ENCODE assay signal across 8 mouse cellular contexts in genomic region chr4:134734629-134735081, GRCm38 (mm10). TPM values are rescaled to one million over a fixed set of nuclear protein-coding genes. Genes with fewer than 3 reads are reported as not detected.
DNase-seq lines count a peak whose midpoint lies in the region; ATAC-seq and TF ChIP-seq lines count a peak whose summit lies in the region.

No protein-coding gene starts in this region.

- peak; percentile 47 for ATAC-seq in heart, embryonic 16.5 days (replicated peaks; ENCODE audit: extremely low read depth, insufficient read depth, low FRiP score)
- ATAC-seq in liver, postnatal 0 days: peak; percentile 78
- peak; percentile 35; the same call in 1 of the 2 replicates for ATAC-seq in stomach, embryonic 16.5 days (ENCODE audit: insufficient read depth, low FRiP score)
- ATAC-seq in neural tube, embryonic 15.5 days (ENCODE audit: low FRiP score): no peak

- no peak for TF ChIP-seq POLR2A in kidney, adult 2 months (IDR thresholded peaks at IDR 0.05; ENCODE audit: low read depth, low read length)
- TF ChIP-seq POLR2A in cerebellum, adult 2 months (IDR thresholded peaks at IDR 0.05; ENCODE audit: borderline replicate concordance, insufficient read depth, low read length): no peak

- H3K9me3 ChIP-seq in heart, embryonic 16.5 days (replicated peaks; ENCODE audit: control insufficient read depth, low read length): no peaks in the 10 kb centered on the region
- H3K9me3 ChIP-seq in liver, postnatal 0 days (ENCODE audit: low read length): no peaks in the 10 kb centered on the region
- no peaks in the 10 kb centered on the region for H3K9me3 ChIP-seq in stomach, embryonic 16.5 days (replicated peaks; ENCODE audit: control insufficient read depth, low read length)
- no peaks in the 10 kb centered on the region for H3K9me3 ChIP-seq in neural tube, embryonic 15.5 days (replicated peaks)

- no peaks in the 10 kb centered on the region for H3K36me3 ChIP-seq in kidney, adult 2 months (ENCODE audit: control insufficient read depth, insufficient read depth, low read length)
- H3K36me3 ChIP-seq in heart, embryonic 16.5 days (ENCODE audit: control insufficient read depth, insufficient read depth): no peaks in the 10 kb centered on the region
- no peaks in the 10 kb centered on the region for H3K36me3 ChIP-seq in liver, postnatal 0 days (replicated peaks; ENCODE audit: insufficient read depth, low read length)
- no peaks in the 10 kb centered on the region for H3K36me3 ChIP-seq in stomach, embryonic 16.5 days (ENCODE audit: control insufficient read depth, insufficient read depth, low read length)
- H3K36me3 ChIP-seq in neural tube, embryonic 15.5 days: no peaks in the 10 kb centered on the region

- H3K4me2 ChIP-seq in heart, embryonic 16.5 days (ENCODE audit: low read depth, low read length): peak overlapping the region; percentile 38; the same call in 1 of the 2 replicates
- H3K4me2 ChIP-seq in liver, postnatal 0 days (ENCODE audit: low read depth, low read length): peak overlapping the region; percentile 62
- H3K4me2 ChIP-seq in stomach, embryonic 16.5 days (ENCODE audit: low read depth, low read length): peak overlapping the region; percentile 45
- H3K4me2 ChIP-seq in neural tube, embryonic 15.5 days: no peak overlapping the region

- H3K4me3 ChIP-seq in kidney, adult 2 months (ENCODE audit: insufficient read depth, low read depth, low read length): no peak overlapping the region
- H3K4me3 ChIP-seq in heart, embryonic 16.5 days (ENCODE audit: low read length): no peak overlapping the region
- peak overlapping the region; percentile 28 for H3K4me3 ChIP-seq in liver, postnatal 0 days (ENCODE audit: low read depth, low read length)
- peak overlapping the region; percentile 6; the same call in 1 of the 2 replicates for H3K4me3 ChIP-seq in stomach, embryonic 16.5 days (replicated peaks; ENCODE audit: low read length)
- H3K4me3 ChIP-seq in cerebellum, adult 2 months (replicated peaks; ENCODE audit: insufficient read depth, low read depth, low read length): no peak overlapping the region
- no peak overlapping the region for H3K4me3 ChIP-seq in neural tube, embryonic 15.5 days (replicated peaks)

- H3K9ac ChIP-seq in heart, embryonic 16.5 days (ENCODE audit: low read length): no peak overlapping the region
- H3K9ac ChIP-seq in liver, postnatal 0 days (replicated peaks): peak overlapping the region; percentile 36; the same call in 1 of the 2 replicates
- peak overlapping the region; percentile 60 for H3K9ac ChIP-seq in stomach, embryonic 16.5 days (ENCODE audit: low read length)
- H3K9ac ChIP-seq in neural tube, embryonic 15.5 days (replicated peaks): no peak overlapping the region

- 48% methylated on average over 9 of the region's 9 CpGs for WGBS in kidney, adult 2 months
- WGBS in heart, embryonic 16.5 days: 28% methylated on average over 9 of the region's 9 CpGs
- WGBS in liver, postnatal 0 days (ENCODE audit: insufficient replicate concordance): 19% methylated on average over 9 of the region's 9 CpGs
- 41% methylated on average over 9 of the region's 9 CpGs for WGBS in stomach, embryonic 16.5 days
- WGBS in cerebellum, adult 2 months: 38% methylated on average over 9 of the region's 9 CpGs
- 53% methylated on average over 9 of the region's 9 CpGs for WGBS in neural tube, embryonic 15.5 days

- no peaks in the 10 kb centered on the region for H3K27me3 ChIP-seq in kidney, adult 2 months (replicated peaks; ENCODE audit: control insufficient read depth, insufficient read depth, low read length)
- H3K27me3 ChIP-seq in heart, embryonic 16.5 days (ENCODE audit: control insufficient read depth, insufficient read depth, low read length): no peaks in the 10 kb centered on the region
- no peaks in the 10 kb centered on the region for H3K27me3 ChIP-seq in liver, postnatal 0 days (ENCODE audit: insufficient read depth, low read length)
- H3K27me3 ChIP-seq in stomach, embryonic 16.5 days (ENCODE audit: control insufficient read depth, insufficient read depth, low read length): no peaks in the 10 kb centered on the region
- H3K27me3 ChIP-seq in cerebellum, adult 2 months (ENCODE audit: control insufficient read depth, insufficient read depth, low read length): no peaks in the 10 kb centered on the region
- no peaks in the 10 kb centered on the region for H3K27me3 ChIP-seq in neural tube, embryonic 15.5 days (replicated peaks)

- no peak for TF ChIP-seq EP300 in liver, postnatal 0 days (IDR thresholded peaks at IDR 0.05; ENCODE audit: low read depth)

- H3K27ac ChIP-seq in kidney, adult 2 months (ENCODE audit: insufficient read depth, low read depth, low read length): no peak overlapping the region; the same call in 1 of the 2 replicates
- peak overlapping the region; percentile 52 for H3K27ac ChIP-seq in heart, embryonic 16.5 days (ENCODE audit: low read length)
- H3K27ac ChIP-seq in liver, postnatal 0 days (ENCODE audit: low read depth): peak overlapping the region; percentile 87
- peak overlapping the region; percentile 94 for H3K27ac ChIP-seq in stomach, embryonic 16.5 days (ENCODE audit: low read length)
- H3K27ac ChIP-seq in cerebellum, adult 2 months (ENCODE audit: insufficient read depth, low read length): no peak overlapping the region
- H3K27ac ChIP-seq in neural tube, embryonic 15.5 days (replicated peaks): no peak overlapping the region; the same call in 1 of the 2 replicates

- no peak for TF ChIP-seq CTCF in kidney, adult 2 months (conservative IDR thresholded peaks at IDR 0.05; ENCODE audit: insufficient read depth, insufficient read length, low read depth, low read length)
- peak; percentile 26; the same call in 1 of the 2 replicates for TF ChIP-seq CTCF in liver, postnatal 0 days (IDR thresholded peaks at IDR 0.05; ENCODE audit: low read depth)
- no peak for TF ChIP-seq CTCF in cerebellum, adult 2 months (IDR thresholded peaks at IDR 0.05; ENCODE audit: borderline replicate concordance, insufficient read depth, low read depth, low read length)

- peak; percentile 45 for DNase-seq in kidney, adult 2 months
- DNase-seq in kidney, adult 8-10 months: no peak
- DNase-seq in adipocyte (ENCODE audit: low spot score): peak; percentile 95
- DNase-seq in liver, postnatal 0 days: peak; percentile 69
- no peak for DNase-seq in cerebellum, adult 2 months

- H3K4me1 ChIP-seq in kidney, adult 2 months (ENCODE audit: control insufficient read depth, insufficient read depth, low read length): no peaks in the 10 kb centered on the region
- peaks cover 24% of the 10 kb centered on the region for H3K4me1 ChIP-seq in heart, embryonic 16.5 days (ENCODE audit: control insufficient read depth, insufficient read depth, low read length)
- H3K4me1 ChIP-seq in liver, postnatal 0 days (ENCODE audit: insufficient read depth): peaks cover 43% of the 10 kb centered on the region
- peaks cover 33% of the 10 kb centered on the region for H3K4me1 ChIP-seq in stomach, embryonic 16.5 days (ENCODE audit: control insufficient read depth, insufficient read depth, low read length)
- H3K4me1 ChIP-seq in cerebellum, adult 2 months (ENCODE audit: control insufficient read depth, insufficient read depth, low read length): no peaks in the 10 kb centered on the region
- peaks cover 48% of the 10 kb centered on the region for H3K4me1 ChIP-seq in neural tube, embryonic 15.5 days

RNA-seq across cellular contexts. Expression of gene Man1c1, which starts 30.6 kb away (rescaled TPM):
- 4.6 and 4.7 TPM in 2 replicates for polyA plus RNA-seq in kidney, adult 2 months (2012; rRNA removed)
- 4.4 and 5.1 TPM in 2 replicates for polyA plus RNA-seq in heart, embryonic 16.5 days (2015; fragmentation: Nextera tagmentation; extraction: Ambion mirVana)
- 1.5 and 1.7 TPM in 2 replicates for polyA plus RNA-seq in liver, postnatal 0 days (2015; fragmentation: Nextera tagmentation; extraction: Ambion mirVana)
- polyA plus RNA-seq in stomach, embryonic 16.5 days (2015; fragmentation: Nextera tagmentation; extraction: Ambion mirVana): 1.3 and 1.6 TPM in 2 replicates
- 30.1 and 36.3 TPM in 2 replicates for polyA plus RNA-seq in cerebellum, adult 2 months (2012; rRNA removed)
- polyA plus RNA-seq in neural tube, embryonic 15.5 days (2015; fragmentation: Nextera tagmentation; extraction: Ambion mirVana): 4.7 and 4.9 TPM in 2 replicates

RNA-seq across cellular contexts. Expression of gene Ldlrap1, which starts 33.2 kb away (rescaled TPM):
- 21.8 and 22.0 TPM in 2 replicates for polyA plus RNA-seq in kidney, adult 2 months (2012; rRNA removed)
- 14.7 and 15.8 TPM in 2 replicates for polyA plus RNA-seq in heart, embryonic 16.5 days (2015; fragmentation: Nextera tagmentation; extraction: Ambion mirVana)
- 14.8 and 15.4 TPM in 2 replicates for polyA plus RNA-seq in liver, postnatal 0 days (2015; fragmentation: Nextera tagmentation; extraction: Ambion mirVana)
- polyA plus RNA-seq in stomach, embryonic 16.5 days (2015; fragmentation: Nextera tagmentation; extraction: Ambion mirVana): 25.6 and 26.7 TPM in 2 replicates
- polyA plus RNA-seq in cerebellum, adult 2 months (2012; rRNA removed): 16.0 and 18.5 TPM in 2 replicates
- 2.4 and 7.9 TPM in 2 replicates for polyA plus RNA-seq in neural tube, embryonic 15.5 days (2015; fragmentation: Nextera tagmentation; extraction: Ambion mirVana)

Comparison
In these comparisons a context has a peak if more than half of its experiments do, and no peak if none do; other contexts are left out.
1. DNase-seq: peak in kidney, adult 2 months (single experiment), adipocyte (single experiment) and liver, postnatal 0 days (single experiment); none in kidney, adult 8-10 months (0 of 2) and cerebellum, adult 2 months (0 of 2).
2. H3K27ac ChIP-seq: peak in heart, embryonic 16.5 days (single experiment), liver, postnatal 0 days (single experiment) and stomach, embryonic 16.5 days (single experiment); none in kidney, adult 2 months (single experiment), cerebellum, adult 2 months (single experiment) and neural tube, embryonic 15.5 days (single experiment).
3. H3K4me3 ChIP-seq: peak in liver, postnatal 0 days (single experiment) and stomach, embryonic 16.5 days (single experiment); none in kidney, adult 2 months (single experiment), heart, embryonic 16.5 days (single experiment), cerebellum, adult 2 months (single experiment) and neural tube, embryonic 15.5 days (single experiment).
4. H3K9ac ChIP-seq: peak in liver, postnatal 0 days (single experiment) and stomach, embryonic 16.5 days (single experiment); none in heart, embryonic 16.5 days (single experiment) and neural tube, embryonic 15.5 days (single experiment).